Mouse (Mus musculus) midbrain, embryonic 15.5 days (tissue): ENCODE results near the gene Wwox. TPM values are rescaled to one million over a fixed set of nuclear protein-coding genes. Genes with fewer than 3 reads are reported as not detected.

Experiments used
- ATAC-seq: fragments of 200-750 bp; cut with Nextera tagmentation; replicated peaks from 2 replicates; pipeline ENCODE4 v1.8.0; 2017; ENCODE audit warnings: moderate TSS enrichment
- H3K27ac ChIP-seq: fragments of 300-500 bp; sonication (generic); 2 replicates; pipeline ENCODE4 v1.5.1; 2015; ENCODE audit warnings: mild to moderate bottlenecking, inconsistent platforms
- H3K27me3 ChIP-seq: fragments of 300-500 bp; sonication (generic); replicated peaks from 2 replicates; pipeline ENCODE4 v1.6.1; 2015; ENCODE audit warnings: inconsistent platforms
- H3K36me3 ChIP-seq: fragments of 300-500 bp; sonication (generic); replicated peaks from 2 replicates; pipeline ENCODE4 v1.6.1; 2015; ENCODE audit warnings: inconsistent platforms
- H3K4me1 ChIP-seq: fragments of 300-500 bp; sonication (generic); 2 replicates; pipeline ENCODE4 v1.6.1; 2015; ENCODE audit warnings: inconsistent platforms
- H3K4me2 ChIP-seq: fragments of 300-500 bp; sonication (generic); 2 replicates; pipeline ENCODE4 v1.6.1; 2015; ENCODE audit warnings: inconsistent platforms, mild to moderate bottlenecking, moderate library complexity
- H3K4me3 ChIP-seq: fragments of 300-500 bp; sonication (generic); 2 replicates; pipeline ENCODE4 v1.5.1; 2015; ENCODE audit warnings: mild to moderate bottlenecking, inconsistent platforms
- H3K9ac ChIP-seq: fragments of 300-500 bp; sonication (generic); 2 replicates; pipeline ENCODE4 v1.6.1; 2015; ENCODE audit warnings: mild to moderate bottlenecking, inconsistent platforms
- H3K9me3 ChIP-seq: fragments of 300-500 bp; sonication (generic); 2 replicates; pipeline ENCODE4 v1.6.1; 2016; ENCODE audit warnings: inconsistent platforms
- WGBS: fragments of 180-500 bp; shearing (Covaris S2); methylation state at CpG from one replicate; pipeline ENCODE4 v1.1.7; 2015; ENCODE audit warnings: mixed read lengths; 5-methylcytosine and 5-hydroxymethylcytosine counted together
- polyA plus RNA-seq: library from polyadenylated mRNA; unstranded; fragments of >200 nt; fragmentation: Nextera tagmentation; extraction: Ambion mirVana; gene quantifications from 2 replicates; pipeline ENCODE4 v1.2.1, GENCODE M21; 2015

Wwox gene
- polyA plus RNA-seq, 1 experiment from 2014 or later: 13.2 TPM

- Histone ChIP-seq H3K4me3 (no peak overlapping the region), H3K27me3 (no peaks in the 10 kb centered on the region), H3K9me3 (no peaks in the 10 kb centered on the region), H3K4me1 (no peaks in the 10 kb centered on the region), H3K4me2 (no peak overlapping the region), H3K9ac (no peak overlapping the region), H3K27ac (no peak overlapping the region), H3K36me3 (no peaks in the 10 kb centered on the region)
- WGBS: 89% methylated on average over 3 of the region's 3 CpGs
- no peak for ATAC-seq
Measured at GRCm38 (mm10) chr8:115333972-115334371, 894.5 kb downstream of the Wwox start.

- Histone ChIP-seq H3K27ac (no peak overlapping the region), H3K36me3 (no peaks in the 10 kb centered on the region), H3K4me3 (no peak overlapping the region), H3K27me3 (no peaks in the 10 kb centered on the region), H3K4me2 (no peak overlapping the region), H3K9me3 (no peaks in the 10 kb centered on the region), H3K9ac (no peak overlapping the region), H3K4me1 (peaks cover 4% of the 10 kb centered on the region)
- no peak for ATAC-seq
- WGBS: 81% methylated on average over 1 of the region's 1 CpGs
Measured at GRCm38 (mm10) chr8:115336361-115336760, 896.9 kb downstream of the Wwox start.

GRCm38 (mm10) chr8:115348704-115349103 lies 909.2 kb downstream of the Wwox start:
- 66% methylated on average over 6 of the region's 6 CpGs for WGBS
- no peak overlapping the region for H3K27ac ChIP-seq
- H3K27me3 ChIP-seq: no peaks in the 10 kb centered on the region
- H3K9ac ChIP-seq: no peak overlapping the region
- H3K4me2 ChIP-seq: no peak overlapping the region
- ATAC-seq: no peak
- H3K9me3 ChIP-seq: no peaks in the 10 kb centered on the region
- no peak overlapping the region for H3K4me3 ChIP-seq
- no peaks in the 10 kb centered on the region for H3K4me1 ChIP-seq
- H3K36me3 ChIP-seq: no peaks in the 10 kb centered on the region

- Histone ChIP-seq H3K36me3 (no peaks in the 10 kb centered on the region), H3K4me1 (no peaks in the 10 kb centered on the region), H3K27ac (no peak overlapping the region), H3K9me3 (no peaks in the 10 kb centered on the region), H3K4me2 (no peak overlapping the region), H3K9ac (no peak overlapping the region), H3K27me3 (no peaks in the 10 kb centered on the region), H3K4me3 (no peak overlapping the region)
- no peak for ATAC-seq
- WGBS: 77% methylated on average over 6 of the region's 6 CpGs
Measured at GRCm38 (mm10) chr8:115350707-115351106, 911.3 kb downstream of the Wwox start.

- Histone ChIP-seq H3K4me3 (no peak overlapping the region), H3K4me2 (peak overlapping the region; percentile 30), H3K4me1 (no peaks in the 10 kb centered on the region), H3K27me3 (0 out of 2 replicates have a peak, but pooled peaks cover 2% of the 10 kb centered on the region), H3K9me3 (no peaks in the 10 kb centered on the region), H3K36me3 (no peaks in the 10 kb centered on the region), H3K27ac (no peak overlapping the region), H3K9ac (no peak overlapping the region)
- 0 out of 2 replicates have a peak, but pooled peaks have one; percentile 14 for ATAC-seq
- WGBS: 27% methylated on average over 16 of the region's 16 CpGs
Measured at GRCm38 (mm10) chr8:115357663-115358335, 918.3 kb downstream of the Wwox start.

GRCm38 (mm10) chr8:115358481-115358880 lies 919.0 kb downstream of the Wwox start:
- no peaks in the 10 kb centered on the region for H3K9me3 ChIP-seq
- H3K9ac ChIP-seq: no peak overlapping the region
- no peak overlapping the region for H3K4me3 ChIP-seq
- WGBS: 89% methylated on average over 11 of the region's 11 CpGs
- no peak for ATAC-seq
- H3K36me3 ChIP-seq: no peaks in the 10 kb centered on the region
- no peaks in the 10 kb centered on the region for H3K4me1 ChIP-seq
- no peak overlapping the region for H3K4me2 ChIP-seq
- H3K27me3 ChIP-seq: 0 out of 2 replicates have a peak, but pooled peaks cover 2% of the 10 kb centered on the region
- no peak overlapping the region for H3K27ac ChIP-seq

GRCm38 (mm10) chr8:115359701-115360100 lies 920.2 kb downstream of the Wwox start:
- no peak overlapping the region for H3K27ac ChIP-seq
- no peak overlapping the region for H3K4me2 ChIP-seq
- H3K9me3 ChIP-seq: no peaks in the 10 kb centered on the region
- ATAC-seq: no peak
- no peak overlapping the region for H3K9ac ChIP-seq
- H3K4me1 ChIP-seq: no peaks in the 10 kb centered on the region
- H3K36me3 ChIP-seq: no peaks in the 10 kb centered on the region
- 50% methylated on average over 12 of the region's 12 CpGs for WGBS
- H3K4me3 ChIP-seq: no peak overlapping the region
- H3K27me3 ChIP-seq: 0 out of 2 replicates have a peak, but pooled peaks cover 2% of the 10 kb centered on the region

- Histone ChIP-seq H3K4me2 (no peak overlapping the region), H3K27me3 (0 out of 2 replicates have a peak, but pooled peaks cover 2% of the 10 kb centered on the region), H3K36me3 (no peaks in the 10 kb centered on the region), H3K4me1 (no peaks in the 10 kb centered on the region), H3K27ac (no peak overlapping the region), H3K9me3 (no peaks in the 10 kb centered on the region), H3K4me3 (no peak overlapping the region), H3K9ac (no peak overlapping the region)
- 69% methylated on average over 7 of the region's 7 CpGs for WGBS
- ATAC-seq: no peak
Measured at GRCm38 (mm10) chr8:115362518-115362917, 923.1 kb downstream of the Wwox start.

- Histone ChIP-seq H3K4me2 (no peak overlapping the region), H3K9ac (no peak overlapping the region), H3K27ac (no peak overlapping the region), H3K4me3 (no peak overlapping the region), H3K9me3 (no peaks in the 10 kb centered on the region), H3K36me3 (no peaks in the 10 kb centered on the region), H3K4me1 (peaks cover 7% of the 10 kb centered on the region; the same call in 1 of the 2 replicates), H3K27me3 (no peaks in the 10 kb centered on the region)
- 28% methylated on average over 4 of the region's 4 CpGs for WGBS
- no peak for ATAC-seq
Measured at GRCm38 (mm10) chr8:115374957-115375356, 935.5 kb downstream of the Wwox start.

GRCm38 (mm10) chr8:115375361-115376047 lies 936.0 kb downstream of the Wwox start:
- Histone ChIP-seq H3K4me2 (no peak overlapping the region), H3K9ac (no peak overlapping the region), H3K4me3 (no peak overlapping the region), H3K27me3 (no peaks in the 10 kb centered on the region), H3K36me3 (no peaks in the 10 kb centered on the region), H3K9me3 (no peaks in the 10 kb centered on the region), H3K27ac (no peak overlapping the region), H3K4me1 (peaks cover 7% of the 10 kb centered on the region; the same call in 1 of the 2 replicates)
- ATAC-seq: no peak
- WGBS: 63% methylated on average over 8 of the region's 8 CpGs

- WGBS: 37% methylated on average over 4 of the region's 4 CpGs
- no peak overlapping the region for H3K4me2 ChIP-seq
- no peak overlapping the region for H3K27ac ChIP-seq
- H3K36me3 ChIP-seq: no peaks in the 10 kb centered on the region
- H3K9ac ChIP-seq: no peak overlapping the region
- H3K27me3 ChIP-seq: no peaks in the 10 kb centered on the region
- ATAC-seq: no peak
- peaks cover 7% of the 10 kb centered on the region; the same call in 1 of the 2 replicates for H3K4me1 ChIP-seq
- H3K4me3 ChIP-seq: no peak overlapping the region
- no peaks in the 10 kb centered on the region for H3K9me3 ChIP-seq
Measured at GRCm38 (mm10) chr8:115377321-115377720, 937.9 kb downstream of the Wwox start.

- no peak for ATAC-seq
- Histone ChIP-seq H3K9me3 (no peaks in the 10 kb centered on the region), H3K36me3 (no peaks in the 10 kb centered on the region), H3K4me2 (no peak overlapping the region), H3K27me3 (no peaks in the 10 kb centered on the region), H3K4me3 (no peak overlapping the region), H3K9ac (no peak overlapping the region), H3K4me1 (peaks cover 3% of the 10 kb centered on the region; the same call in 1 of the 2 replicates), H3K27ac (no peak overlapping the region)
- WGBS: 48% methylated on average over 4 of the region's 4 CpGs
Measured at GRCm38 (mm10) chr8:115380017-115380416, 940.6 kb downstream of the Wwox start.
